In the genomic region with DNA sequence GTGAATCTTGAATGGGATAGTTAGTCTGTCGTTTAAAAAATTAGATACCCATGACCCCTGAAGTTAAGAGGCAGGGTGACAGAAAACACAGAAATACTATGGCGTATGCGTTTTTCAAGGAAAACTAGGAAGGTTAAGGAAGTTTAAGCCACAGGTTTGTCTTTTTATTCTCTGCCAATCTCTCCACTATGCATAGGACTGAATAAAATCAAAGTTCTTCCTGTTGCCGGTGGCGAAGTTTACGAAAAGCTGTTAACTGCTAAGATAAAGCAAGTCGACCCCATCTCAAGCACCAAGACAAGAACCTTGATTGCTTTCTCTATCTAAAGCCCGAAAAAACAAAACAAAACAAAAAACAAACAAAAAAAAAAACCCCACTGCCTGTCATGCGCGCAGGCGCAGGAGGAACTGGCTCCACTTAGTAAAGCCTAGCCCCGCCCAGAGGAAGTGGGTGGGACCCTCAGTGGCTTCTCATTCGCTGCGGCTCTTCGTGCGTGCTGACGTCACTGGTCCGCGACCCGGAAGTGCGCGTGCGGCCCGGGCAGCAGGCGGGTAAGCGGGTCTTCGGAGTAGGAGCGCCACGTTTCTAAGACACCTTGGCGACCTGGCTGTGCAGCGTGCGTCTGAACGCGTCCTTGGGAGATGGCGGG, we compare ENCODE assay signal across 8 mouse cellular contexts. TPM values are rescaled to one million over a fixed set of nuclear protein-coding genes. Genes with fewer than 3 reads are reported as not detected.
DNase-seq lines count a peak whose midpoint lies in the region; ATAC-seq and TF ChIP-seq lines count a peak whose summit lies in the region.

TSS of gene Trnt1 (plus strand) at position 481 of the 650 bp plus-strand sequence.

- no peak for TF ChIP-seq CTCF in E14TG2a.4 (conservative IDR thresholded peaks at IDR 0.05; ENCODE audit: low read length)
- TF ChIP-seq CTCF in heart, postnatal 0 days (IDR thresholded peaks at IDR 0.05; ENCODE audit: low read depth) = no peak
- no peak for TF ChIP-seq CTCF in testis, adult 2 months (IDR thresholded peaks at IDR 0.05; ENCODE audit: control insufficient read depth, insufficient read depth, insufficient replicate concordance, low read depth, low read length)

- peak within 1 kb of the TSS; percentile 94 for H3K4me2 ChIP-seq in forebrain, embryonic 12.5 days
- peak within 1 kb of the TSS; percentile 91 for H3K4me2 ChIP-seq in heart, postnatal 0 days (ENCODE audit: low read depth, low read length)
- peak within 1 kb of the TSS; percentile 90 for H3K4me2 ChIP-seq in liver, embryonic 16.5 days (ENCODE audit: low read depth, low read length)
- H3K4me2 ChIP-seq in neural tube, embryonic 13.5 days = peak within 1 kb of the TSS; percentile 98

- peaks cover 33% of the 10 kb centered on the region for H3K36me3 ChIP-seq in E14TG2a.4 (ENCODE audit: insufficient read depth, low read length)
- peaks cover 18% of the 10 kb centered on the region; the same call in 1 of the 2 replicates for H3K36me3 ChIP-seq in forebrain, embryonic 12.5 days (replicated peaks)
- H3K36me3 ChIP-seq in heart, postnatal 0 days (replicated peaks; ENCODE audit: control insufficient read depth, insufficient read depth, low read length) = peaks cover 15% of the 10 kb centered on the region
- H3K36me3 ChIP-seq in liver, embryonic 16.5 days (ENCODE audit: control insufficient read depth, insufficient read depth) = peaks cover 7% of the 10 kb centered on the region; the same call in 1 of the 2 replicates
- H3K36me3 ChIP-seq in neural tube, embryonic 13.5 days = peaks cover 22% of the 10 kb centered on the region
- no peaks in the 10 kb centered on the region for H3K36me3 ChIP-seq in testis, adult 2 months (ENCODE audit: control insufficient read depth, insufficient read depth, low read length)

- TF ChIP-seq POLR2A in testis, adult 2 months (IDR thresholded peaks at IDR 0.05; ENCODE audit: control insufficient read depth, low read depth, low read length) = peak; percentile 93

- H3K9ac ChIP-seq in forebrain, embryonic 12.5 days = peak within 1 kb of the TSS; percentile 63
- H3K9ac ChIP-seq in heart, postnatal 0 days (replicated peaks; ENCODE audit: low read depth, low read length) = peak within 1 kb of the TSS; percentile 84
- H3K9ac ChIP-seq in liver, embryonic 16.5 days (ENCODE audit: low read depth, low read length) = peak within 1 kb of the TSS; percentile 73
- peak within 1 kb of the TSS; percentile 76 for H3K9ac ChIP-seq in neural tube, embryonic 13.5 days

- peak; percentile 100 for ATAC-seq in forebrain, embryonic 12.5 days (ENCODE audit: low FRiP score)
- peak; percentile 100 for ATAC-seq in heart, postnatal 0 days (ENCODE audit: insufficient read depth, low read depth)
- ATAC-seq in liver, embryonic 16.5 days (ENCODE audit: low read depth) = peak; percentile 100
- ATAC-seq in neural tube, embryonic 13.5 days (ENCODE audit: low read depth) = peak; percentile 100

- WGBS in forebrain, embryonic 12.5 days = 9% methylated on average over 35 of the region's 35 CpGs
- 8% methylated on average over 35 of the region's 35 CpGs for WGBS in heart, postnatal 0 days
- 7% methylated on average over 35 of the region's 35 CpGs for WGBS in liver, embryonic 16.5 days (ENCODE audit: insufficient replicate concordance)
- WGBS in neural tube, embryonic 13.5 days = 10% methylated on average over 35 of the region's 35 CpGs

- no peaks in the 10 kb centered on the region for H3K27me3 ChIP-seq in E14TG2a.4 (ENCODE audit: insufficient read depth, low read length)
- H3K27me3 ChIP-seq in forebrain, embryonic 12.5 days = 0 out of 2 replicates have a peak, but pooled peaks cover 4% of the 10 kb centered on the region
- no peaks in the 10 kb centered on the region for H3K27me3 ChIP-seq in heart, postnatal 0 days (ENCODE audit: control insufficient read depth, insufficient read depth, low read length)
- no peaks in the 10 kb centered on the region; the same call in 1 of the 2 replicates for H3K27me3 ChIP-seq in liver, embryonic 16.5 days (ENCODE audit: control insufficient read depth, insufficient read depth, low read depth, low read length)
- no peaks in the 10 kb centered on the region for H3K27me3 ChIP-seq in neural tube, embryonic 13.5 days
- no peaks in the 10 kb centered on the region for H3K27me3 ChIP-seq in testis, adult 2 months (ENCODE audit: control insufficient read depth, insufficient read depth, low read length)

- peak; percentile 95 for DNase-seq in c-Kit-positive CD71-positive TER-119-positive erythroid progenitor cells, embryonic 14.5 days (ENCODE audit: low spot score)
- peak; percentile 96 for DNase-seq in heart, postnatal 0 days (ENCODE audit: low spot score)
- peak; percentile 99 for DNase-seq in kidney, postnatal 4 days

- H3K4me3 ChIP-seq in E14TG2a.4 (replicated peaks; ENCODE audit: low read length) = peak within 1 kb of the TSS; percentile 88
- H3K4me3 ChIP-seq in forebrain, embryonic 12.5 days (replicated peaks) = peak within 1 kb of the TSS; percentile 79
- H3K4me3 ChIP-seq in heart, postnatal 0 days (ENCODE audit: low read depth, low read length) = peak within 1 kb of the TSS; percentile 92
- H3K4me3 ChIP-seq in liver, embryonic 16.5 days (ENCODE audit: low read depth, low read length) = peak within 1 kb of the TSS; percentile 90
- H3K4me3 ChIP-seq in neural tube, embryonic 13.5 days = peak within 1 kb of the TSS; percentile 91
- peak within 1 kb of the TSS; percentile 98 for H3K4me3 ChIP-seq in testis, adult 2 months (ENCODE audit: control insufficient read depth, low read depth, low read length)

- no peak within 1 kb of the TSS for H3K27ac ChIP-seq in forebrain, embryonic 12.5 days
- H3K27ac ChIP-seq in heart, postnatal 0 days (ENCODE audit: low read depth) = peak within 1 kb of the TSS; percentile 67
- peak within 1 kb of the TSS; percentile 82 for H3K27ac ChIP-seq in liver, embryonic 16.5 days (ENCODE audit: low read length)
- peak within 1 kb of the TSS; percentile 46; the same call in 1 of the 2 replicates for H3K27ac ChIP-seq in neural tube, embryonic 13.5 days (replicated peaks)
- peak within 1 kb of the TSS; percentile 89 for H3K27ac ChIP-seq in testis, adult 2 months (ENCODE audit: control insufficient read depth, insufficient read depth, low read depth, low read length)

- no peaks in the 10 kb centered on the region for H3K9me3 ChIP-seq in E14TG2a.4 (ENCODE audit: low read length)
- H3K9me3 ChIP-seq in forebrain, embryonic 12.5 days = no peaks in the 10 kb centered on the region
- no peaks in the 10 kb centered on the region for H3K9me3 ChIP-seq in heart, postnatal 0 days (replicated peaks; ENCODE audit: control insufficient read depth, low read length)
- no peaks in the 10 kb centered on the region for H3K9me3 ChIP-seq in liver, embryonic 16.5 days (replicated peaks; ENCODE audit: control insufficient read depth, low read length)
- no peaks in the 10 kb centered on the region for H3K9me3 ChIP-seq in neural tube, embryonic 13.5 days

- peaks cover 15% of the 10 kb centered on the region for H3K4me1 ChIP-seq in E14TG2a.4 (replicated peaks; ENCODE audit: low read depth, low read length)
- H3K4me1 ChIP-seq in forebrain, embryonic 12.5 days = peaks cover 11% of the 10 kb centered on the region
- peaks cover 10% of the 10 kb centered on the region for H3K4me1 ChIP-seq in heart, postnatal 0 days (ENCODE audit: control insufficient read depth, insufficient read depth)
- peaks cover 6% of the 10 kb centered on the region for H3K4me1 ChIP-seq in liver, embryonic 16.5 days (ENCODE audit: control insufficient read depth, low read depth, low read length)
- H3K4me1 ChIP-seq in neural tube, embryonic 13.5 days (replicated peaks) = peaks cover 20% of the 10 kb centered on the region
- no peaks in the 10 kb centered on the region for H3K4me1 ChIP-seq in testis, adult 2 months (ENCODE audit: control insufficient read depth, insufficient read depth, low read length)

- TF ChIP-seq EP300 in heart, postnatal 0 days (IDR thresholded peaks at IDR 0.05; ENCODE audit: low read depth) = no peak

RNA-seq across cellular contexts. Expression of gene Trnt1, which starts in this region (rescaled TPM):
- 77.2 and 83.1 TPM in 2 replicates for polyA plus RNA-seq in forebrain, embryonic 12.5 days (2016; fragmentation: Nextera tagmentation; extraction: Ambion mirVana)
- total RNA-seq in heart, postnatal 0 days (2014; rRNA removed; ENCODE audit: low replicate concordance) = 9.1 and 15.3 TPM in 2 replicates
- polyA plus RNA-seq in heart, postnatal 0 days (2015; fragmentation: Nextera tagmentation; extraction: Ambion mirVana) = 35.0 and 40.6 TPM in 2 replicates
- polyA plus RNA-seq in liver, embryonic 16.5 days (2015; fragmentation: Nextera tagmentation; extraction: Ambion mirVana) = 24.4 and 24.9 TPM in 2 replicates
- 66.4 and 71.0 TPM in 2 replicates for polyA plus RNA-seq in neural tube, embryonic 13.5 days (2015; fragmentation: Nextera tagmentation; extraction: Ambion mirVana)
- 17.3 and 19.1 TPM in 2 replicates for polyA plus RNA-seq in testis, adult 2 months (2012; rRNA removed)
